Comparison of ENCODE assay signal across 8 mouse cellular contexts in genomic region chr11:69579128-69580017, GRCm38 (mm10). TPM values are rescaled to one million over a fixed set of nuclear protein-coding genes. Genes with fewer than 3 reads are reported as not detected.
DNase-seq lines count a peak whose midpoint lies in the region; ATAC-seq lines count a peak whose summit lies in the region.

No protein-coding gene starts in this region.

- peak; percentile 89 for ATAC-seq in hindbrain, embryonic 15.5 days (ENCODE audit: low FRiP score, low read depth)

- no peaks in the 10 kb centered on the region for H3K27me3 ChIP-seq in hindbrain, embryonic 15.5 days

- H3K27ac ChIP-seq in hindbrain, embryonic 15.5 days (replicated peaks), result peak overlapping the region; percentile 94

- no peaks in the 10 kb centered on the region for H3K9me3 ChIP-seq in hindbrain, embryonic 15.5 days

- peak overlapping the region; percentile 63 for H3K4me3 ChIP-seq in hindbrain, embryonic 15.5 days

- H3K4me1 ChIP-seq in hindbrain, embryonic 15.5 days (replicated peaks), result peaks cover 48% of the 10 kb centered on the region

- peak overlapping the region; percentile 75 for H3K9ac ChIP-seq in hindbrain, embryonic 15.5 days

- 1% methylated on average over 39 of the region's 39 CpGs for WGBS in hindbrain, embryonic 15.5 days

- peak; percentile 95 for DNase-seq in T-cell, adult 2 months (ENCODE audit: low spot score)
- peak; percentile 96 to 99 for DNase-seq in cerebellum, postnatal 36 days
- peak; percentile 99 to 100 for DNase-seq in frontal cortex, postnatal 36 days (ENCODE audit: low spot score in 2 of 2)
- peak; percentile 97 for DNase-seq in left cerebral cortex, adult 11 months (ENCODE audit: low spot score)
- peak; percentile 98 for DNase-seq in lung, postnatal 4 days
- peak; percentile 97 for DNase-seq in retina, postnatal 7 days (ENCODE audit: low read depth, low spot score)
- peak; percentile 96 for DNase-seq in urinary bladder, adult 2 months (ENCODE audit: low spot score)

- H3K36me3 ChIP-seq in hindbrain, embryonic 15.5 days, result 0 out of 2 replicates have a peak, but pooled peaks cover 5% of the 10 kb centered on the region

- peak overlapping the region; percentile 85 for H3K4me2 ChIP-seq in hindbrain, embryonic 15.5 days

RNA-seq across cellular contexts. Expression of gene Wrap53, which starts 0.7 kb away (rescaled TPM):
- 19.6 and 20.6 TPM in 2 replicates for polyA plus RNA-seq in hindbrain, embryonic 15.5 days (2015; fragmentation: Nextera tagmentation; extraction: Ambion mirVana)
- 7.2 and 7.3 TPM in 2 replicates for polyA plus RNA-seq in urinary bladder, adult 2 months (2012; rRNA removed)

RNA-seq across cellular contexts. Expression of gene Trp53, which starts 0.8 kb away (rescaled TPM):
- 61.1 and 64.2 TPM in 2 replicates for polyA plus RNA-seq in hindbrain, embryonic 15.5 days (2015; fragmentation: Nextera tagmentation; extraction: Ambion mirVana)
- polyA plus RNA-seq in urinary bladder, adult 2 months (2012; rRNA removed), result 77.8 and 85.8 TPM in 2 replicates

RNA-seq across cellular contexts. Expression of gene Efnb3, which starts 19.4 kb away (rescaled TPM):
- polyA plus RNA-seq in hindbrain, embryonic 15.5 days (2015; fragmentation: Nextera tagmentation; extraction: Ambion mirVana), result 134 and 160 TPM in 2 replicates
- 0.99 and 1.1 TPM in 2 replicates for polyA plus RNA-seq in urinary bladder, adult 2 months (2012; rRNA removed)

RNA-seq across cellular contexts. Expression of gene Atp1b2, which starts 26.4 kb away (rescaled TPM):
- polyA plus RNA-seq in hindbrain, embryonic 15.5 days (2015; fragmentation: Nextera tagmentation; extraction: Ambion mirVana), result 71.9 and 89.4 TPM in 2 replicates
- 23.5 and 46.2 TPM in 2 replicates for polyA plus RNA-seq in urinary bladder, adult 2 months (2012; rRNA removed)

RNA-seq across cellular contexts. Expression of gene Dnah2, which starts 30.5 kb away (rescaled TPM):
- polyA plus RNA-seq in hindbrain, embryonic 15.5 days (2015; fragmentation: Nextera tagmentation; extraction: Ambion mirVana), result 3.4 and 4.0 TPM in 2 replicates
- 0.19 and 0.22 TPM in 2 replicates for polyA plus RNA-seq in urinary bladder, adult 2 months (2012; rRNA removed)

Comparison
In these comparisons a context has a peak if more than half of its experiments do, and no peak if none do; other contexts are left out.
1. Peak in every context shown above with its lines: DNase-seq, ATAC-seq, H3K4me3 ChIP-seq and H3K27ac ChIP-seq.
2. RNA of gene Efnb3, which starts 19.4 kb away (polyA plus RNA-seq): 134 to 160 TPM in hindbrain, embryonic 15.5 days; 0.99 to 1.1 TPM in urinary bladder, adult 2 months; every median in the first group is over 10 times any median in the second.